Comparison of ENCODE assay signal across 12 mouse cellular contexts in genomic region chr9:92386871-92387270, GRCm38 (mm10).
"Had no signal": no experiment of that assay in that cellular context is flagged by ENCODE, and none has a peak within 500 bp of the region (broad histone marks: within the 10 kb centered on the region; RNA-seq: fewer than 3 reads in every experiment).

No protein-coding gene starts in this region.

- DNase-seq: retina, postnatal 1 day; right cerebral cortex, adult 18-20 months; right cerebral cortex, postnatal 14 days; right cerebral cortex, postnatal 25 days; right cerebral cortex, postnatal 4 days; spleen, adult 18-20 months; thymus, adult 18-20 months; thymus, adult 2 months; thymus, postnatal 14 days; thymus, postnatal 25 days; thymus, postnatal 36 days; thymus, postnatal 4 days had no signal
